Mouse (Mus musculus) liver, adult 2 months (tissue): ENCODE results near the gene Gatb.

ENCODE experiments used
- CTCF ChIP-seq: fragments of 200-500 bp; IDR thresholded peaks from 2 replicates; pipeline ENCODE4 v1.5.1; 2011; ENCODE audit warnings: low read depth, low read length, control low read depth
- POLR2A ChIP-seq: fragments of 200-500 bp; IDR thresholded peaks from 2 replicates; pipeline ENCODE4 v1.6.1; 2011; ENCODE audit warnings: low read length, control low read depth; ENCODE audit not compliant: insufficient read depth; ENCODE audit errors: extremely low read depth

DNA sequence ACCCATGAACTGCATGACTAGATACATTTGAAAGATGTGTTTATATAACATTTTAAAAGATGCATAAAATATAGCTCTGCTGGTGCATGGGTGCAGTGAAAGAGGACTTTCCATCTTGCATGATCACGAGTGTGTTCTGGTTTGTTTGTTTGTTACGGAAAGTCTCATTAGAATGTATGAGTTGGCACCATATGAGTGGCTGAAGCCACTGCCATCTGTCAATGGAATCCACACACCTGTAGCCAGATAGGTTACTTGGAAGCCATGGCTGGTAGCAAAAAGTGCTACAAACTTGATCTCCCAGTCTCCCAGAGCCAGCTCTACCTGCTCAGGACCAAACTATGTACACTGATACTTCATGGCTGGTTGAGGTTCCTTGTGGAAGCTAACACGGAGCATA is 81.6 kb downstream of the Gatb start:
- no peak for TF ChIP-seq POLR2A
- no peak for TF ChIP-seq CTCF
